Mouse (Mus musculus): Measurements from ENCODE around the gene Psmg3. TPM values are rescaled to one million over a fixed set of nuclear protein-coding genes. Genes with fewer than 3 reads are reported as not detected.
A peak's percentile ranks its signal among the peaks of the same experiment; 100 is the strongest.

Psmg3 gene
- 10 to 100 TPM; 48.7 to 56.0 (median 50.0) TPM for polyA plus RNA-seq (2017; shearing (Covaris generic))

DNA sequence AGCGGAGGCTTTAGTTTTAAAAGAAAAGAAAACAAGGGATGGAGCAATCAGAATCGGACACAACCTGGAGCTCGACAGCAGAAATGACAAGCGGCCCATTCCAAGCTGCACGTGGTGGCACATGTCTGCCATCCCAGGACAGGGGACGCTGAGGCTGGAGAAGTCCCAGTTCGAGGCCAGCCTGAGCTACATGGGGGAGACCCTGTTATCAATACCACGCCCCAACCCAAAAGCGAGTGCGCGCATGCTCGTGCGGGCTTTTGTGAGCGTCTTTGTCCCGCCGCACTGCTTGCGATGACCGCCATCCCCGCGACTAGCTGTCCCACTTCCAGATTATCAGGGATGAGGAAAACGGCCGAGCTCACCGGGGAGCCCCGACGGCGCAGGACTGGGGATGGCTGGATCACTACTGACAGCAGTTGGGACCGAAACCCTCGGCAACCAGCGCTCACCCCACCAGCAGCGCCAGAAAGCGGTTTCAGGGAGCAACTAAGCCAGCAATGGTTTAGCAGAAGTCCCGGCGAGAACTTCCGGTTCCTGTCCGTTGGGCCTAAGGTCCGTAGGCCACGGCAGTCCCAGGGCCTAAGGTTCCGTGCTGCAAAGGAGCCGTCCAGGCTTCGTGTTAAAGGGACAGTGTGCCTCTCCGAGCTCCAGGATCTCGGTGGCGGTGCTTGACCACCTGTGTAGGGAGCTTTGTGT is at the start of gene Psmg3, which contains the start of gene Gm26938:
Gene Psmg3 (minus strand): TSS at position 529 of the 699 bp plus-strand sequence.
Gene Gm26938 (minus strand): TSS at position 51 of the 699 bp plus-strand sequence.
- ATAC-seq = peak; percentile 75

DNA sequence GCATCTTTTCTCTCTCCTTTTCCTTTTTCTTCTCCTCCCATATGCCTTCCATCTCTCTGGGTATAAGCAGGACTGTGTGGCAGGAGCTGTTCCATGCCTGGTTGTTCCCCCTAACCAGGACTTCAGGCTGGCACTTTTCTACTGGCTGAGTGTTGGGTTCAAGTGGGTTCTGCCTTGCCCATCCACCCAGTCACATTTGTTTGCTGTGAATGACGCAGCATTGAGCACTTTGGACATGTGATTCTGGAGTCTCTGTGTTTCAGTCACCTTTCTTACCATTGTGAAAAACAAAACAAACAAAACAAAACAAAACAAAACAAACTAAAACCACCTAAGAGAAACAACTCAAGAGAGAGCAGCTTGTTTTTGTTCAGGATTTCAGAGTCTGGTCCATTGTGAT is 44.8 kb upstream of the Psmg3 start:
- no peak for ATAC-seq

DNA sequence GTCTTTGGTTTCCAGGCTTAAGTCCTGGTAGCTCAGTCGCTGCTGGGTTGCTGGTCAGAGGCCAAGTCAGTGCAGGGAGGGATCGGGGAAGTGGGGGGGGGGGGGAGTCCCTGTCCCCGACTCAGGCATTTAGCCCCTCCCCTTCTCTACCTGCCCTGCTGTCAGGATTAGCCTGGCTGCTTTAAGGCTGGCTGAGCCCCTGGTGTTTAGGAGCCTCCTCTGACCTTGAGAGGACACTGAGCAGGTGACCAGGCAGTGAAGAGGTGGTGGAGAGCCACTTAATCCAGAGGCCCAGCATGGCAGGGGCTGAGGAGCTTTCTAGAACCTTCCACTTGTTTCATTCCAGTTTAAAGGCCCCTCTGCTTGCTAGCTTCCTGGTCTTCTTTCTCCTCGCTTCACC is 44.2 kb upstream of the Psmg3 start:
- ATAC-seq = no peak

DNA sequence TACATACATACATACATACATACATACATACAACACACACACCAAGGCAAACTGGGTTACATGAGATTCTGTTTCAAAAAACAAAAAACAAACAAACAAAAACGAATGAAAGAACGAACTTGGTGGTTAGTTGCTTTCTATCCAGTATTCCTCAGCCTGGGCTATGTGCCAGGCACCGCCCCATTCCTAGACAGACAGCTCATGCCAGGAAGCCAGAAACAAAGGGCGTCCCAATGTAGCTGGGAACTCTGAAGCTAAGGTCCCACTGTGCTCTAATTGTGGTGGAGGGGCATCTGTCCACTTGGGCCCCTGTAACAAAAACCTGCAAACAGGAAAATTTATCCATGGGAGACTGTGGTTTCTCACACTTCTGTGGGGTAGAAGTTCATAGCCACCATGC is 36.1 kb upstream of the Psmg3 start:
- ATAC-seq = no peak

DNA sequence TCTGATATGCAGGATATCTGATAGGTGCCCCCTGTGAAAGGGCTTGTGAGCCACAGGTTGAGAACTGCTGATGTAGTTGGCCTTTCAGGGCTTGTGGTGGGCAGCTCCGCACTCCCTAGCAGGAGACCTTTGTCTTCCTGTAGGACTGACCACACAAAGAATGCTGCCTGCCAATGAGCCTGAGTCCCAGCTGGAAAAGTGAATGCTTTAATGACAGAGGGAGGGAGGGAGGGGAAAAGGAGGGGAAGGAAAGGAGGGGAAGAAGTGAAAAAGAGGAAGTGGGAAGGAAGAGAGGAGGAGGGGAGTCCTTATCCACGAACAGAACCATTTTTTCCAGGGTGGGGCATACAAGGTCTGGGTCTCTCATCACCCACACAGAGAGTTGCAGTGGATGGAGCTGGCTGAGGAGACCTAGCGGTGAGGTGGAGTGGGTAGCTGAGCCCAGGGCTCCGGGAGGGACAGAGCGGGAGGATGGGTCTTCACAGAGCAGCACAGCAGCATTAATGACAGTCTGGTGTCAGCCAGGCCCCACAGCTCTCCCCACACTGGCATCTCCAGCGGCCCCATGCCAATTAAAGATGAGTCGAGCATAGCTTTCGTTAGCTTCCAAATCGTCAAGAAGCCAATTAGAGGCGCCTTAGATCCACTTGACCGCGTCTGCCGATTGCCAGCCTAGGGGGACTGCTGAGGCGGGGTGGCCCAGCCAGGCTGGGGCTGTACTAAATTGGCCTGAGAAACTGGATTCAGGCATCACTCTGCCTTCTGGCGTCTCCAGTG is 33.8 kb upstream of the Psmg3 start:
- ATAC-seq = no peak

DNA sequence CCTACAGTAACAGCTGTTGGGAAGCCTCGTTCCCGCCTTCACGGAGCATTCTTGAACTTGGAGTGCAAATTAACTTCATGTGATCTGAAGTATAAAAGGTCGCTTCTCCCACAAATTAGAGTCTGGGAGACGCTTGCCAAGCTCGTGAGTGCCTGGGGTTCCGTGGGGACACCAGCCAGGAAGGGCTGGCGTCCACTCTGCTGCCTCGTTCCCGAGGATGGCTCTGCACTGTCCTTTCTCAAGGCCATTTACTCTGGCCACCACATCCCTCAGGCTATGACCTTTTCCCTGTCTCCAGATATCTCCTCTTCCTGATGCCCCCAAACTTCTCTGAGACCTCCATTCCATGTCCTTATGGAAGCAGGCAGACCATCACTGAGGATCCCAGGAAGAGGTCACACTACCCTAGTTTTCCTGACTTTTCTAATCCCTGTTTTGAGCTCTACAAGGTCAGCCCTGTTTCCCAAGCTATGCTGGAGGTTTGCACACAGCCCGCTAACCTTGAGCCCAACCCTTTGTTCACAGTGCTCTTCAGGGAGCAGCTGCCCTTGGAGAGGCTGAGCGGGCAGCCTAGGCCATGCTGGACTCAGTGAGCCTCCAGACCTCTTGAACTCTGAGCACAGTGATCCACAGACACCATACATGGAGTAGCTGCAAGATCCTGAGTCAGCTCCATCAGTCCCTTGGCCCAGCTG is 23.1 kb upstream of the Psmg3 start:
- no peak for ATAC-seq

DNA sequence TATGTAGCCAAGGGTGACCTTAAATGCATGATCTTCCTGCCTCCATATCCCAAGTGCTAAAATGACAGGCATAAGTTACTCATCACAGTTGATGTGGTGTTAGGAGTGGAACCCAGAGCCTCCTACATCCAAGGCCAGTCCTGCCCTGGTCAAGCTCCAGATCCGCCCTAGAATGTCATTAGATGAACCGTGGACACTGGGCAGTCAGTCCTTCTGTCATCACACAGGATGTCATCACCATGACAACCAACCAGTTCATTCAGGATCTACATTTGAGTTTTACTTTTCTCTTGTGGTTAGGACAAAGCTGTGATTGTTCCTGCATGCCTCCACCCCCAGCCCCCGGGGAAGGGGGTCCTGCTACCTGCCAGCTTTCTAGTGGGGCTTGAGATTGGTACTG is 12.5 kb upstream of the Psmg3 start:
- ATAC-seq = no peak

DNA sequence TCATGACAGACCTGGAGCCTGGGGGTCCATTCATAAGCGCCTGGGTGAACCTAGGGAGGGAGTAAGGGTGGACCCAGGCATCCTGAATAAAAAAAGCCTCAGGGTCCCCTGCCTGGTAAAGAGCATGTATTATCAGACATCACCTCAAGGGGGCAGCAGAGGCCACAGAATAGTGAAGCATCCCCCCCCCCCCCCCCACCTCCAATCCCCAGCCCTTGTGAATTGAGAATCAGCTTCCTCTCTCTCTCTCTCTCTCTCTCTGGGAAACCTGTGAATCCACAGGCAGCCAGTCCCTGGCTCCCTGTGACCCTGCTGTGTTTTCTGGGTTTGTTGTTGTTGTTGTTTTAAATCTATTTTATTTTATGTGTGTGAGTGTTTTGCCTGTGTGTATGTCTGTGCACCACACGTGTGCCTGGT is 11.8 kb upstream of the Psmg3 start:
- ATAC-seq = peak; percentile 52

DNA sequence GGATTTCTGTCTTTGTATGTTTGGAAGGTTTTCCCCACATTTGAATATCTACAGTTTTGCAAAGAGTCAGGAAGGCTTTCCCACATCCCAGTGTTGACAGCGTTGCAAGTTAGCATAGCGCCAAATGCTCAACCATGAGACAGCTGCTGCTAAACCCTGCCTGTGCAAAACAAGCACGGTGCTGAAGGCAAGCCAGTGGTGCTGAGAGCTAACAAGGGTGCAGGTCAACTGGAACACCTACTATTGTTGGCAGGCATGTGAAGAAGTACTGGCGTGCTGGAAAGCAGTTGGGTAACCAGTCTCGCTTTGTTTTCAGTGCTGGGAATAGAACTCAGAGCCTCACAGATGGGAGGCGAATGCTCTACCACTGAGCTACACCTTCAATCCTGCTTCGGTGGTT is 9.0 kb upstream of the Psmg3 start:
- ATAC-seq = no peak

DNA sequence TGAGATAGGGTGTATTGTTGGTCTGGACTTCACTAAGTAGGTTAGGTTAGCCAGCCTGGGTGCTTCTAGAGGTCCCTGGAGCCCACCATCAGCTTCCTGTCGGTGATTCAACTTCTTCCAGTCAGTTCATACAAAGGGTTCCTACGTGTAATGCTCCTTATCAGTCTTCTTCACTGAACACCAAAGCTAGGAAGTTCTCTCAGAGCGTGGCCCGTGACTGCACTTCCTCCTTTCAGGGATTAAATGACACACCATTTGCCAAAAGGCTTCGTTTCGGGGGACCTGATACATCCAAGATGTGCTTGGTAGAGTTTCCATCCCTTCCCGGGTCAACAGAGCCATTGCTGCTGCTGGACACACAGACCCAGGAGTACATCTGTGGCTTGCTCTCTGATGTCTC is 5.4 kb upstream of the Psmg3 start:
- no peak for ATAC-seq

DNA sequence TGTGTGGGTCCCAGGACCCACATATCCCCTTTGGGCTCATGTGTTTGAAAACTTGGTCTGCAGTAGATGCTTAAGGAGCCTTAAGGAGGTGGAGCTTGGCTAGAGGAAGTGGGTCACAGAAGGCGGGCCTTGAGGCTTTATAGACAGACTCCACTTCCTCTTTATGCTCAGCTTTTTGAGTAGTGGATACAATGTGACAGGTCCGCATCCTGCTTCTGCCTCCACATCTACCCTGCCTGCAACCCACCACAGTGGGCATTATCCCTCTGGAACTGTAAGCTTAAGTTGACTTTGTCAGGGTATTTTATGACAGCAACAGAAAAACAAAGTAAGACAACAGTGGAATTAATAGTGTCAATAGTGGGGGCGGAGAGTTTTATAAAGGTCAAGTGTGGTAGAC is 4.0 kb upstream of the Psmg3 start:
- ATAC-seq = peak; percentile 92

DNA sequence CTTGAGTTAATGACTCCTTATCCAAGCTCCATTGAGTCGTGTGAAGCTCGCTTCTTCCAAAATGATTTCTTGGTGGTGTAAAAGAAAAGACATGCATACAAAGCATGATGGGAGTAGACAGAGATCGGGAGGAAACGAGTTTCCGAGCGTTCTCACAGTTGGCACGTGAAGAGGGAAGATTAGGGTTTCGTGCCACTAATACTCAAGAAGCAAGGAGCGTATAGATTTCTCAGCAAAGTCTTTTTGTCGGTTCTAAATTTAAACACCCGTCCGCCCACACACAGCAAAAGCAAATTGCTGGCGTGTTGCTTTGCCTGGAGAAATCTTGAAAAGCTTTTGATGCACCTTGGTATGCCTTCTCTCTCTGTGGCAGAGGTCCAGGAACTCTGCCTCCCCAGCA is 2.7 kb upstream of the Psmg3 start:
- ATAC-seq = no peak

DNA sequence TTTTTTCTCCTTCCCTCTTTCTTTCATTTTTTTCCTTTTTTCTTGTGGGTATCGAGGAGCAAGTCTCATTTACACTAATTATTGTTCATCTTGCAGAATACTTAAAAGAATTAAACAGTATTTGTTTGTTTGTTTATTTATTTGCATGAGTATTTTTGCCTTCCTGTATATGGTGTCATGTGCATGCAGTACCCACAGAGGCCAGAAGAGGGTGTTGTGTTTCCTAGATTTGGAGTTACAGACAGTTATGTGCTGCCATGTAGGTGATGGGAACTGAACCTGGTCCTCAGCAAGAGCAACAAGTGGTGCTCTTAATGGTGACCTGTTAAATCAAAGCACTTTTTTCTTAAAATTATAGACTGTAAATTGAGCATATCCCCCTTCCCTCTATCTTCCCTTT is 908 bp upstream of the Psmg3 start:
- no peak for ATAC-seq

DNA sequence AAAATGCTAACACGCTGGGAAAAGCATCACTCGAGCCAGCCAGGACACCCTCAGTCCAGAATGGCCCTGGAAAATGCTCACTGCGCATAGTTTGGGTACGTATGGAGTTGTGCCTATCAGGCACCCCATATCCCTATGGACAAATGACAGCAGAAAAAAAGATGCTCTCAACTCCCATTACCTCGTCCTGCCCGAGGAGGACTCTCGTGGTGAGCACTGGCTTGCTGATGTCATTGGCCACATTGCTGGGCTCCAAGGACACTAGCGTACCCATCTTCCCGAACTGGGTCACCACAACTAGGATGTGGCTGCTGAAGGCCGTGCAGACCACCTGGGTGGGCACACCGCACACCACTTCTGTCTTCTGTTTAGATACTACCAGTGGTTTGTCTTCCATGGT is 738 bp downstream of the Psmg3 start:
- ATAC-seq = no peak

DNA sequence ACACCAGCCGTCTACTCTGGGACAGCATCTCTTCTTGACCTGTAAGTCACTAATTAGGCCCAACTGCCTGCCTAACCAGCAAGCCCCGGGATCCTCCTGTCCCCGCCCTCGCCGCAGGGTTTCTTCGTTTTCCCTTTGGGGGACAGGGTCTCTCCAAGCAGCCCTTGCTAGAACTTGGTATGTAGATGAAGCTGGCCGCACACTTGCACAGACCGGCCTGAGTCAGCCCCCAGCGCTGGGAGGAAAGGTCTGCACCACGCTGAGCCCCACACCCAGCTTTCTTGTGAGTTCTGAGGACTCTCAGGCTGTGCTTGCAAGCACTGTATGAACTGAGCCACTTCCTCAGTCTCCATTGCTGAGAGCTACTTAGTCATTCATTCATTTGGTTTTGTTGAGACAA is 2.2 kb downstream of the Psmg3 start:
- ATAC-seq = no peak

DNA sequence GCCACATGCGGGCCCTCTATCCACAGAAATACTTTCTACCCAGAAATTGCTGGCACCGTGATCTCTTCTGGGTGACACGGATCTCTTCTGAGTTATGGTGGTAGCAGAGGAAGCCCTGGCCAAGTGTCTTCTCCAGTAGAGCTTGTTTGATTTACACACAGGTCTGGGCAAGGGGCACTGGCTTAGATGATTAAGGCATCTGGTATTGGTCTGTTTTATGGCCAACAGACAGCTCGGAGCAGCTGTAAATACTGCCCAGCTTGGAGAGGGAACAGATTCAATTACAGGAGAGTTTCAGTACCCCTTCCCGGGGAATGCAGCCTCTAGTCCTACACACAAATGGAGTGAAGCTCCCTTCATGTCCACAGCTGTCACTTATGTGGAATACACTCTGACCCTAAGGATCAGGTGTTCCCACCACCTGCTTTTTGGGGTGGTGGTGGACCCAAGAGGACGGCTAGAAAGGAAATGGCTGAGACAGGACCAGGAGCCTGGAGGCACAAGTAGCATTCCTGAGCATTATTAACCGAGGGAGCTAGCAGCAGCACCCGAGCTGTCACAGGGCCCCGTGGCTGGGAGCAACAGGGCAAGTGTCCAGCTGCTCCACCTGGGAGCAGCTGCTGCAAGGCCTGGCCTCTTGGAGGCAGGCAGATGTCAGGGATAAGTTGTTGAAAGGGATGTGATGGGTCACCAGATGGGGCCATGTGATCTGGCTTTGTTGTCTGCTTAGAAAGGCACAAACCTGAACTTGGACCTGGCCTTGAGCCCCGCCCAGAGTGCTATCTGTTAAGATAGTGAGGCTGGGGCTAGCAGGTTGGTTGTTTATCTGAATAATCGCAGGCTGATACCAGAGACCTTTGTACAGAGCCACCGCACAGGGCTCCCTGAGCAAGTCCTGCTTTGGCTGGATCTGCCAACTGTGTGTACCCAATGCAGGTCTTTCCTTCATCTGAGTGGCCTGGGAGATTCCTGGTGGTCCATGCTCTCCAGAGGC is 4.9 kb downstream of the Psmg3 start:
- ATAC-seq = no peak

DNA sequence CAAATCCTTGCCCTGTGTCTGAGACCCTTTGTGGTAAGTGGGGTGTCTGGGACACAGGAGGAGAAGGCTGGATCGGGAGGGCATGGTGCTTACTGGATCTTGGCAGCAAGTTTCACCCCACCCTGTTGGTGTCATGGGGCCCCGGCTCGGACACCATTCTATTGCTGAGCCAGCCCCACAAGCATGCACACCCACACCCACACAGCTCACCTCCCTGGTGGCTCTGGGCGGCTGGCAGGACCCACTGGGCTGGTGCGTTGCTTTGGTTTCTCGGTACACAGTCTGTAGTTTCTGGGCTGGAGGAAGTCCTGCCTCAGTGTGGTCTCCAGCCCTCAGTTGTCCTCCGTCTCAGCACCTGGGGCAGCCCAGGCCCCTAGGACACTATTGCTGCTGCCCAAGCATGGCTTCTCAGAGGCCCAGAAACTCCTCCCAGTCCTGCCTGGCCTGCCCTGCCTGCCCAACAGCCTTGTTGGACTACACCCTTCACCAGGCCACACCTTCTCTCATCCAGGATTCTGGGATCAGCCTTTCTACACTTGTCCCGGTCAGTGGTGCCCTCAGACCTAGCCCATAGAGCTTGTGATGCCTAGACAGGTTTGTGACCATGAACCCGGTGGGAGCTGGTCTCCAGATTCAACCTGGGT is 7.0 kb downstream of the Psmg3 start, which contains the start of gene Tmem184a:
Gene Tmem184a (minus strand): TSS at position 380 of the 644 bp plus-strand sequence.
- ATAC-seq = no peak

DNA sequence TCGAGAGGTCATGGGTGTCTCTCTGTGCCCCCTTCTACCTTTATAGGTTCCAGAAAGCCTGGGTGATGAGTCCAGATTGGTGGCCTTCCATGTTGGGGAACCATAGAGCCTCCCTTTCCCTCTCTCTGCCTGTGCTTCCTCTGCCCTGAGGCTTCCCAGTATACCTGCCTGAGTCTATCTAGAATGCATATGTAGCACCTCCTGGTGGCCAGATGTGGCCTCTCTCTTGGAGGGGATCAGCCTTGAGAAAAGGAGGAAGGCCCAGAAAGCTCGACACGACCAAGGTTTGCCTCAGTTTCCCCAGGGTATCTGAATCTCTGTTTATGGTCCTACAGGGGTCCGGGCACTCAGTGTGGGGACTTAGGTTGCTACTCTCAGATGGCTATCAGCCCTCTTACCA is 7.9 kb downstream of the Psmg3 start:
- no peak for ATAC-seq

DNA sequence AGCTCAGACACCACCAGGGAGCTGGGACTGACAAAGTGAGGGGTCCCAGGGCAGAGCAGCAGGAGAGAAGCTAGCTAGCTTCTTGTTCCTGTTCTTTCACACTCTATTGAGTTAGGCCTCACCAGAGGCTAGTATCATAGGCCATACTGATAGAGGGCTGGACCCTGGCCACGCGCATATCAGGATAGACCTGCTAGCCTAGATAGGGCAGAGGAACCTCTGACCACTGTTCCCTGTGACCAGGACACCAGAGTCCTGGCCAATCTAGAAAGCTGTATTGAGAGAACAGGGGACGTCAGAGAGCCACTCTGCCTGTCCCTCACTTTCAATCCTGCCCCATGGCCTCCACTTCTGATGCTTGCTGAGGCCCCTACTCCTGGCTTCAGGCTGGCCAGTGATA is 8.6 kb downstream of the Psmg3 start:
- ATAC-seq = no peak

DNA sequence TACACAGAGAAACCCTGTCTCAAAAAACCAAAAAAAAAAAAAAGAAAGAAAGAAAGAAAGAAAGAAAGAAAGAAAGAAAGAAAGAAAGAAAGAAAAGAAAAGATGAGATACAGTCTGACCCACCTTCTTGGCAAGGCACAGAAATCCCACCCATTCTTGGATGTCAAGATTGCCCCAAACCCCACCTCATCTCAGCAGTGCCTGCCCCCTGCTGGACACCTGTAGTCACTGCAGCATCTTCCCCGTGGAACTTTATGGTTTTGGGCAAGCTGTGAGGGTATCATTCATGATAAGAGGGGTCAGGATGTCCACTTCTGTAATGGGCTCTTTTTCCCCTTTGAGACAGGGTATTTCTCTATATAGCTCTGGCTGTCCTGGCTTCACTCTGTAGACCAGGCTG is 9.4 kb downstream of the Psmg3 start:
- ATAC-seq = no peak

DNA sequence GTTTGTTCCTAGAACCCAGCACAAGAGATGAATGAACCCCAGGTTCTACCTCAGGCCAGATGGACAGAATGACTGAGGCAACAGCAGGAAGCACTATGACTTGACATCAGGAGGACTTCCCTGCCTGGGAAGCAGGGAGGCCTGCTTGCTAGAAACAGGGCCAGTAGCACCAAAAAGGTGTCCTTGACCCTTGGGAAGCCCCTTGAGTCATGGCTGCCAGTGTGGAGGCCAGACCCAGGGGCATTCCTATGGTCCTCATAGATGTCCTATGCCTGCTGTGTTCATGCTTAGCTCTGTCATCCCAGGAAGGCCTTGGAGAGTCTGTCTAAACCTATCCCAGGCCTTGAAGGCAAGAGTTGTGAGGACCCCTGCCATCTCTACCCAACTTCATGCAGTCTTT is 10.2 kb downstream of the Psmg3 start:
- ATAC-seq = no peak

DNA sequence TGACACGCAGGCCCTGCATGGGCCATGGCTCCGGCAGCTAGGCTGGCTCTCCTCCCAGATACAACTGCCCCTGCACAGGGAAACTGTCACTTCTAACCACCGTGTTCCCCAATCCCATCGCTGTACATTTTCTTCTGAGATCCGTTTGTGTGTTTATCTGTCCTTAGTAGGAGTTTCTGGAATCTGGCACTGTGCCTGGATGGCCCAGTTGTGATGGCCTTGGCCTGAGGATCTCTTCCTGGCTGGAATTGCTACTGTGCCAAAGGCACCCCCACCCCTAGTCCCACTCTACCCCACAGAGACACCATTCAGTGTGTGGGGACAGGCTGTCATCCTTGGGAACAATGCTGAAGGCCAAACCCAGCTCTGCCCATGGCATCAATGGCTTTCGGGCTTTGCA is 10.7 kb downstream of the Psmg3 start:
- no peak for ATAC-seq
